Mouse (Mus musculus) embryonic facial prominence, embryonic 12.5 days (tissue): ENCODE data around the gene Pex14. TPM values are rescaled to one million over a fixed set of nuclear protein-coding genes. Genes with fewer than 3 reads are reported as not detected.
A peak's percentile ranks its signal among the peaks of the same experiment; 100 is the strongest.

Experiments
- ATAC-seq: fragments of 200-750 bp; cut with Nextera tagmentation; 2 replicates; pipeline ENCODE4 v1.8.0; 2017; ENCODE audit not compliant: insufficient number of reproducible peaks, insufficient read depth, low FRiP score, low TSS enrichment
- H3K27ac ChIP-seq: fragments of 300-500 bp; sonication (generic); 2 replicates; pipeline ENCODE4 v1.5.1; 2016; ENCODE audit warnings: mild to moderate bottlenecking
- H3K27me3 ChIP-seq: fragments of 300-500 bp; sonication (generic); 2 replicates; pipeline ENCODE4 v1.6.1; 2016; ENCODE audit warnings: mild to moderate bottlenecking, moderate library complexity
- H3K36me3 ChIP-seq: fragments of 300-500 bp; sonication (generic); 2 replicates; pipeline ENCODE4 v1.6.1; 2016; ENCODE audit warnings: mild to moderate bottlenecking
- H3K4me1 ChIP-seq: fragments of 300-500 bp; sonication (generic); 2 replicates; pipeline ENCODE4 v1.6.1; 2016
- H3K4me2 ChIP-seq: fragments of 300-500 bp; sonication (generic); replicated peaks from 2 replicates; pipeline ENCODE4 v1.6.1; 2016; ENCODE audit warnings: mild to moderate bottlenecking, moderate library complexity
- H3K4me3 ChIP-seq: fragments of 300-500 bp; sonication (generic); 2 replicates; pipeline ENCODE4 v1.5.1; 2016; ENCODE audit warnings: mild to moderate bottlenecking
- H3K9ac ChIP-seq: fragments of 300-500 bp; sonication (generic); 2 replicates; pipeline ENCODE4 v1.6.1; 2016; ENCODE audit warnings: mild to moderate bottlenecking, moderate library complexity
- H3K9me3 ChIP-seq: fragments of 300-500 bp; sonication (generic); 2 replicates; pipeline ENCODE4 v1.6.1; 2016; ENCODE audit warnings: mild to moderate bottlenecking, moderate library complexity
- WGBS: fragments of 180-500 bp; shearing (Covaris S2); methylation state at CpG from one replicate; pipeline ENCODE4 v1.1.7; 2016; 5-methylcytosine and 5-hydroxymethylcytosine counted together
- polyA plus RNA-seq: library from polyadenylated mRNA; unstranded; fragments of >200 nt; fragmentation: Nextera tagmentation; extraction: Ambion mirVana; gene quantifications from 2 replicates; pipeline ENCODE4 v1.2.1, GENCODE M21; 2016

Pex14 gene
- polyA plus RNA-seq, 1 experiment from 2014 or later = 54.1 TPM

DNA sequence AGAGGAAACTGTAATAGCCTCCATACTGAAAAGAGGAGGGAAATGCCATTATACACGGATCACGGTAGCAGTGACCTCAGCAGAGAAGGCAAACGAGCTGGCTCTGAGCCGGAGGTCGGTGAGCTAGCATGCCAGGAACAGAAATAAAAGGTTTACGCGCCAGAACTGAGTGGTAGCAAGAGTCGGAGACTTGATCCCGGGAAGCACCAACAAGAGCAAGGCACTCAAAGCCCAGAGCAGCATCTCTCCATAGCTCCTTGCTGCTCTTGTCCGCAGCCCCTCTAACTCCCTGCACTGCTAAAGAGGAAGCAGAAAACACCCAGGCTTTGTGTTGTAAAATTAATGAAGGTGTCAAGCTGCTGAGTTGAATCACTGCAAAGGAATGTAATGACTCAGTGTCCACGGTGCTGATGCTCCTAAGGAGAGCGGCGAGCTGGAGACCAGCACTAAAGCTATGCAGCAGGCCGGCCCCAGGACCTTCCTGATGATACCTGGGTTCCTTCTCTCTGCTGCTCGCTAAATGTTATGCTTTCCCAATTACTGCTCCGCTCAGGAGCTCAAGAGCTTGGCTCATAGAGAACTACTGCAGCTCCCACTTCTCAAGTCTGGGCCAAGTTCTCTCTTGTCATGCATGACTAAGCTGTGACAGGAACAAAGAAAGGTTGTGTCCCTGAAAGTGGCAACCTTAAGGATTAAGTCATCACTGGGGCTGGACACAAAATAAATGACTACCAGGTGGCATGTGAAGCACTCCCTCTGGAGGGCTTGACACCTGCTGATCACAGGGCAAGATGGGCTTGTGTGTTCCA, 50.1 kb downstream of the Pex14 start:
- H3K36me3 ChIP-seq = no peaks in the 10 kb centered on the region
- H3K27me3 ChIP-seq = 0 out of 2 replicates have a peak, but pooled peaks cover 6% of the 10 kb centered on the region
- H3K9me3 ChIP-seq = no peaks in the 10 kb centered on the region
- peaks cover 32% of the 10 kb centered on the region for H3K4me1 ChIP-seq
- H3K27ac ChIP-seq = peak overlapping the region; percentile 30; the same call in 1 of the 2 replicates
- no peak overlapping the region for H3K4me3 ChIP-seq
- 0 out of 2 replicates have a peak, but pooled peaks have one; percentile 25 for ATAC-seq
- peak overlapping the region; percentile 1; the same call in 1 of the 2 replicates for H3K4me2 ChIP-seq
- WGBS = 6% methylated on average over 16 of the region's 16 CpGs
- H3K9ac ChIP-seq = no peak overlapping the region

- Histone ChIP-seq H3K9ac (no peak overlapping the region), H3K36me3 (no peaks in the 10 kb centered on the region), H3K4me2 (no peak overlapping the region), H3K27ac (no peak overlapping the region), H3K27me3 (0 out of 2 replicates have a peak, but pooled peaks cover 6% of the 10 kb centered on the region), H3K9me3 (no peaks in the 10 kb centered on the region), H3K4me3 (no peak overlapping the region), H3K4me1 (peaks cover 30% of the 10 kb centered on the region)
- 19% methylated on average over 10 of the region's 10 CpGs for WGBS
- no peak for ATAC-seq
Observed at GRCm38 (mm10) chr4:149048625-149049228, 50.9 kb downstream of the Pex14 start.

DNA sequence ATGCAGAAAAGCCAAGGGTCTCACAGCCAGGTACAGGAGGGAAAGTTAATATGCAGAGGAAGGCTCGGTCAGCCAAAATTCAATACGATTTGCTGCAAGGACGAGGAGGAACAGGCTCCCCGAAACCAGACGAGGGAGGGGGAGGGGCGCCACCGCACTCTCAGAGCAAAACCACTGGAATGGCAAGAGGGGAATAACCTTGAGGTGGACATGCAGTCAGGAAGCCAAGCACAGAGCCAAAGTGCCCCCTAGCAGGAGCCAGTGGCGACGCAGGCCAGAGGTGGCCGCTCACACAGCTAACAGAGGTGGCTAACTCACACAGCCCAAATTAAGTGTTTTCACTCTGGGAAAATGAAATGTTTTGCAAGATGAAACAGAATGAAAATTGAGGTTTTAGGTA, 52.3 kb downstream of the Pex14 start:
- no peaks in the 10 kb centered on the region for H3K9me3 ChIP-seq
- 5% methylated on average over 10 of the region's 10 CpGs for WGBS
- H3K4me2 ChIP-seq = no peak overlapping the region
- no peak overlapping the region for H3K4me3 ChIP-seq
- 0 out of 2 replicates have a peak, but pooled peaks cover 6% of the 10 kb centered on the region for H3K27me3 ChIP-seq
- ATAC-seq = no peak
- H3K36me3 ChIP-seq = no peaks in the 10 kb centered on the region
- no peak overlapping the region for H3K9ac ChIP-seq
- peaks cover 30% of the 10 kb centered on the region for H3K4me1 ChIP-seq
- H3K27ac ChIP-seq = no peak overlapping the region

- WGBS = 55% methylated on average over 5 of the region's 5 CpGs
- Histone ChIP-seq H3K9ac (no peak overlapping the region), H3K27ac (no peak overlapping the region), H3K4me2 (no peak overlapping the region), H3K36me3 (no peaks in the 10 kb centered on the region), H3K4me1 (peaks cover 30% of the 10 kb centered on the region), H3K4me3 (no peak overlapping the region), H3K27me3 (0 out of 2 replicates have a peak, but pooled peaks cover 6% of the 10 kb centered on the region), H3K9me3 (no peaks in the 10 kb centered on the region)
- no peak for ATAC-seq
Observed at GRCm38 (mm10) chr4:149045885-149046284, 53.8 kb downstream of the Pex14 start.

- H3K4me3 ChIP-seq = no peak overlapping the region
- H3K9ac ChIP-seq = no peak overlapping the region
- no peaks in the 10 kb centered on the region for H3K27me3 ChIP-seq
- no peak for ATAC-seq
- no peak overlapping the region for H3K4me2 ChIP-seq
- peak overlapping the region; percentile 32; the same call in 1 of the 2 replicates for H3K27ac ChIP-seq
- 37% methylated on average over 6 of the region's 6 CpGs for WGBS
- no peaks in the 10 kb centered on the region for H3K9me3 ChIP-seq
- H3K4me1 ChIP-seq = peaks cover 22% of the 10 kb centered on the region
- no peaks in the 10 kb centered on the region for H3K36me3 ChIP-seq
Observed at GRCm38 (mm10) chr4:149040289-149040688, 59.4 kb downstream of the Pex14 start.

DNA sequence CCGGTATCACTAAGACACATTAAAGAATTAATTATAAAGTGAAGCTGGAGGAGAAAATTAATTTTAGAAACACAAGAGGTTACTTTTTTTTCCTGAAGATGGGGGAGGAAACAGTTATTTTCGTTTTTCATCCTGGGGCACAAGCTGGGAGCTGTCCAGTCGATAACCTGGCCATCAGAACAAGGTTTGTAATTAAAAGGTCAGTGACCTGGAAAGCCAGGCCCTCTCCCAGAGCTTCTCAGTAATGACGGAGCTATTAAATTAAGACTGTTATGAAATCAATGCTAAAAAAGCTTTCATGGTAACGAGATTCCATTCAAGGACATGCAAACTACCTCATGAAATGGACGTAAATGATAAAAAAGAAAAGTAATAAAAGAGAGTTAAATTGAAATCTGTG, 62.0 kb downstream of the Pex14 start:
- no peak overlapping the region for H3K27ac ChIP-seq
- ATAC-seq = no peak
- 40% methylated on average over 6 of the region's 6 CpGs for WGBS

GRCm38 (mm10) chr4:149036592-149036991, 63.1 kb downstream of the Pex14 start:
- Histone ChIP-seq H3K9ac (no peak overlapping the region), H3K4me2 (no peak overlapping the region), H3K36me3 (no peaks in the 10 kb centered on the region), H3K27ac (no peak overlapping the region), H3K27me3 (no peaks in the 10 kb centered on the region), H3K4me1 (peaks cover 26% of the 10 kb centered on the region), H3K9me3 (no peaks in the 10 kb centered on the region), H3K4me3 (no peak overlapping the region)
- 62% methylated on average over 9 of the region's 9 CpGs for WGBS
- no peak for ATAC-seq

More for the DNA sequence above, 62.0 kb downstream of the Pex14 start:
- H3K4me3 ChIP-seq = no peak overlapping the region
- peaks cover 26% of the 10 kb centered on the region for H3K4me1 ChIP-seq
- no peaks in the 10 kb centered on the region for H3K36me3 ChIP-seq
- H3K9me3 ChIP-seq = no peaks in the 10 kb centered on the region
- H3K4me2 ChIP-seq = no peak overlapping the region
- no peak overlapping the region for H3K9ac ChIP-seq
- H3K27me3 ChIP-seq = no peaks in the 10 kb centered on the region

GRCm38 (mm10) chr4:149031507-149031906, 68.2 kb downstream of the Pex14 start:
- no peak overlapping the region for H3K9ac ChIP-seq
- H3K9me3 ChIP-seq = no peaks in the 10 kb centered on the region
- WGBS = 80% methylated on average over 4 of the region's 4 CpGs
- ATAC-seq = no peak
- no peaks in the 10 kb centered on the region for H3K27me3 ChIP-seq
- no peak overlapping the region for H3K27ac ChIP-seq
- 0 out of 2 replicates have a peak, but pooled peaks cover 5% of the 10 kb centered on the region for H3K36me3 ChIP-seq
- H3K4me3 ChIP-seq = no peak overlapping the region
- no peak overlapping the region for H3K4me2 ChIP-seq
- H3K4me1 ChIP-seq = peaks cover 3% of the 10 kb centered on the region; the same call in 1 of the 2 replicates

DNA sequence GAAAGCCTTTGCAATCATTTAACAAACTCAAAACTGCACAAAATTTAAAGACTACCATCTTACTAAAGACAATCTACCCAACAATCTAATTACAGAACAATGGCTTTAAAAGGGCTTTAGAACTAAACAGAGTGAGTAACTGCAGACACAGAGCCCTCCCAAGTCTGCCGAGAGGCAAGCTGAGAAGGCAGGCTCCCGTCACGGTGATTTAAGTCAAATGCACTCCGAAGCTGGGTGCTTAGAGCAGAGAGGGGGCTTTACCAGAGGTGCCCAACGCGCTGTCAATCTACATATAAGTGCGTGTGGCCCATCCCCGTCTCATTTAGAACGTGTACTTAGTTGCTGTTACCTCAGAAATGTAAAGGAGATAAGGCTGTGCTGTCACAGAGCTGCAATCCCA, 72.1 kb downstream of the Pex14 start:
- H3K27ac ChIP-seq = no peak overlapping the region
- H3K4me1 ChIP-seq = peaks cover 4% of the 10 kb centered on the region; the same call in 1 of the 2 replicates
- H3K27me3 ChIP-seq = no peaks in the 10 kb centered on the region
- H3K36me3 ChIP-seq = 0 out of 2 replicates have a peak, but pooled peaks cover 5% of the 10 kb centered on the region
- no peak overlapping the region for H3K4me2 ChIP-seq
- no peaks in the 10 kb centered on the region for H3K9me3 ChIP-seq
- no peak for ATAC-seq
- no peak overlapping the region for H3K9ac ChIP-seq
- H3K4me3 ChIP-seq = no peak overlapping the region
- WGBS = 39% methylated on average over 9 of the region's 9 CpGs

DNA sequence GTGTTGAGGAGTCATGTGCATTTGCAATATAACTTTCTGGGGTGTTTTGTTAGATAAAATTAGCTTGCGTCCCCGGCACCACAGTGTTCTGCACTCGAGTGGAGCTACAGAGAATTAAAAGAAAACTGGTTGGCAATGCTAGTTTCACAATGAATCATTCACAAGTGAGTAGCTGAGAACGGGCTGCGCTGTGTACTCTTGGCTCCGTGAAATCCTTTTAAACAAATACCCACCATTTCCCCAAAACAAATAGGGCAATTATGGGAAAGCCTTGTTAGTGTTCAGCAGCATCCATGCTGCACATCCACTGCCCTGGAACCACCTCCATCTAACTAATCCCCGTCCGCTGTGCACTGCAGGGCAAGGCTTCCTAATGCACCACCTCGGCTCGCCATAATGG, 74.4 kb downstream of the Pex14 start:
- Histone ChIP-seq H3K4me2 (no peak overlapping the region), H3K9me3 (no peaks in the 10 kb centered on the region), H3K27ac (no peak overlapping the region), H3K4me3 (no peak overlapping the region), H3K9ac (no peak overlapping the region), H3K36me3 (0 out of 2 replicates have a peak, but pooled peaks cover 4% of the 10 kb centered on the region), H3K4me1 (peaks cover 4% of the 10 kb centered on the region; the same call in 1 of the 2 replicates), H3K27me3 (no peaks in the 10 kb centered on the region)
- ATAC-seq = no peak
- WGBS = 72% methylated on average over 10 of the region's 10 CpGs

DNA sequence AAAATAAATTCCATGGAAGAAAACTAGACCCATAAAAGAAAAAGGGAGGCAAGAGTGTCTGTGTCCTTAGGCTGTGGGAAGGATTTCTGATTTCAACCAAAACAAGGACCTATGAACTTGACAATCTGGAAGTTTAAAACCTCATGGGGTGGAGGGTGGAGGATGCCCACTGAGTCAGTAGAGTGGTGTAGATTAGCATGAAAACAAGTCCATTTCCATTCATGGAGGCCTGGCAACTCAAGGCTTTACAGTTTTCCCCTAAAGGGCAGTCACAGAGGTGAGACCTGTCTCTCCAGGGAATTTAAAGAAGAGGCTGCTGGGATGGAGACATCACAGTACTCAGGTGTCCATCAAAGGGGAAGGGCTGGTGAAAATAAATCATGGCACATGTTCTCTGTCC, 78.7 kb downstream of the Pex14 start:
- H3K27ac ChIP-seq = no peak overlapping the region
- H3K4me2 ChIP-seq = no peak overlapping the region
- H3K9ac ChIP-seq = no peak overlapping the region
- no peaks in the 10 kb centered on the region for H3K27me3 ChIP-seq
- H3K4me3 ChIP-seq = no peak overlapping the region
- H3K9me3 ChIP-seq = no peaks in the 10 kb centered on the region
- no peak for ATAC-seq
- H3K36me3 ChIP-seq = no peaks in the 10 kb centered on the region
- H3K4me1 ChIP-seq = peaks cover 4% of the 10 kb centered on the region; the same call in 1 of the 2 replicates

GRCm38 (mm10) chr4:149019456-149019855, 80.2 kb downstream of the Pex14 start:
- H3K27ac ChIP-seq = no peak overlapping the region
- H3K36me3 ChIP-seq = no peaks in the 10 kb centered on the region
- no peaks in the 10 kb centered on the region for H3K27me3 ChIP-seq
- H3K9ac ChIP-seq = no peak overlapping the region
- ATAC-seq = no peak
- no peak overlapping the region for H3K4me2 ChIP-seq
- H3K4me1 ChIP-seq = peaks cover 4% of the 10 kb centered on the region; the same call in 1 of the 2 replicates
- H3K4me3 ChIP-seq = no peak overlapping the region
- H3K9me3 ChIP-seq = no peaks in the 10 kb centered on the region
- 87% methylated on average over 6 of the region's 6 CpGs for WGBS
